Mouse (Mus musculus): ENCODE data around the gene Mrpl58. TPM values are rescaled to one million over a fixed set of nuclear protein-coding genes. Genes with fewer than 3 reads are reported as not detected.
"Not testable (repeated sequence)": the region's sequence is repeated elsewhere in the genome, so short reads cannot be mapped to it uniquely, and the experiment has no call there.

Gene Mrpl58
- polyA plus RNA-seq, 1 experiment from 2014 or later, result 145 TPM

DNA sequence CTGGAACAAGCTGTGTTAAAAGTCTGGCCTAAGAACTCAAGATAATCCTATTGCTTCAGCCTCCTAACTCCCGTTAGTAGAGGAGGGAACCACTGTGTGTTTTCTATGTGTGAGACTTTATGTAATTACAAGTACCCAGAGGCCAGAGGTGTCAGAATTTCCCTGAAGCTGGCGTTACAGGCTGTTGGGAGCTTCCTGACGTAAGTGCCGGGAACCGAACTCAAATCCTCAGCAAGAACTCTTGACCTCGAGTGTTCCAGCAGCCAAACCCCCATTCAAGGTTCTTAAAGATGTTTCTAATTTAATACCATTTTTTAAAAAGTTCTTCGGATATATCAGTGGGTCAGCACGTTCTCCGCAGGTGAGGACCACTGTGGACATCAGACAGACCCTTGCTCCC is 22.3 kb upstream of the Mrpl58 start:
- ATAC-seq, result no peak
- Histone ChIP-seq H3K9me3 (ENCODE audit: control insufficient read depth) (no peaks in the 10 kb centered on the region), H3K9ac (ENCODE audit: low read depth, low read length) (no peak overlapping the region), H3K27ac (ENCODE audit: low read depth, low read length) (peak overlapping the region; percentile 64; the same call in 1 of the 2 replicates), H3K4me2 (replicated peaks; ENCODE audit: low read depth) (peak overlapping the region; percentile 99), H3K4me1 (replicated peaks; ENCODE audit: control insufficient read depth, insufficient read depth, low read length) (no peaks in the 10 kb centered on the region), H3K4me3 (ENCODE audit: low read depth, low read length) (peak overlapping the region; percentile 79), H3K27me3 (replicated peaks; ENCODE audit: control insufficient read depth, insufficient read depth, low read length) (0 out of 2 replicates have a peak, but pooled peaks cover 7% of the 10 kb centered on the region), H3K36me3 (ENCODE audit: control insufficient read depth, insufficient read depth) (no peaks in the 10 kb centered on the region)
- 15% methylated on average over 9 of the region's 9 CpGs for WGBS
- TF ChIP-seq CTCF (IDR thresholded peaks at IDR 0.05; ENCODE audit: low read depth), result no peak

DNA sequence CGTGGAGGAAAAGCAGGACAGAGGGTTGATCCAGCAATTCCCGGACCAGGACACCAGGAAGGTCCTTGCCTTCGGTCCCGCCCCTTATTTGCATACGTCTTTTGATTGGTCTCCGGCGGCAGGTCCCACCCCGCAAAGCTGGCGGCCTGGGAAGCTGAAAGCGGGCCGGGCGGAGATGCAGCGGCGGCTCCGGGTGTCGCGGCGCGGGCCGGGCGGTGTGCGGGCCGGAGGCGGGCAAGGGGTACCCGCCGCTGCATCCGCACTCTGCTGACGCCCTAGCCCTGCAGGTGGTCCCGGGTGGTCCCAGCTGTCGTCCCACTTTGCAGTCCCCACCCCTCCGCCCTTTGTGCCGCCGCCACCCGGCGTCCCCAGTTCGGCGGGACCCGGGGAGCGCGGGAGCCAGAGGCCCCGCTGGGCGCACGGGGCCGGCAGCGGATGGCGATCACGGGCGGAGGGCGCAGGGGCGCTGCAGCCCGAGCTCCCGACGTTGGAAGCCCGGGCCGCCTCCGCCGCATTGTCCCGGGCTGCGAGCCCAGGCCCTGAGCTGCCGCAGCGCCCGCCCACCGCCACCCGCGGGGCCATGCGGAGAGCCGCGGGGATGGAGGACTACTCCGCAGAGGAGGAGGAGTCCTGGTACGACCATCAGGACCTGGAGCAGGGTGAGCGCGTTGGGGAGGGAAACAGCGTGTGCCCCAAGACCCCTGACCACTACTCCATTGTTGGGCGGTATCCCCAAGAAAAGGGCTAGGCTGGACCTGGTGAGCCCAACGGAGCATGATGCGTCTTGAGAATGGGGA is 21.6 kb upstream of the Mrpl58 start, which contains the start of gene Cdr2l:
Gene Cdr2l (plus strand): TSS at position 174 of the 797 bp plus-strand sequence.
- TF ChIP-seq CTCF (IDR thresholded peaks at IDR 0.05; ENCODE audit: low read depth), result no peak
- 0 out of 2 replicates have a peak, but pooled peaks cover 7% of the 10 kb centered on the region for H3K27me3 ChIP-seq (replicated peaks; ENCODE audit: control insufficient read depth, insufficient read depth, low read length)

DNA sequence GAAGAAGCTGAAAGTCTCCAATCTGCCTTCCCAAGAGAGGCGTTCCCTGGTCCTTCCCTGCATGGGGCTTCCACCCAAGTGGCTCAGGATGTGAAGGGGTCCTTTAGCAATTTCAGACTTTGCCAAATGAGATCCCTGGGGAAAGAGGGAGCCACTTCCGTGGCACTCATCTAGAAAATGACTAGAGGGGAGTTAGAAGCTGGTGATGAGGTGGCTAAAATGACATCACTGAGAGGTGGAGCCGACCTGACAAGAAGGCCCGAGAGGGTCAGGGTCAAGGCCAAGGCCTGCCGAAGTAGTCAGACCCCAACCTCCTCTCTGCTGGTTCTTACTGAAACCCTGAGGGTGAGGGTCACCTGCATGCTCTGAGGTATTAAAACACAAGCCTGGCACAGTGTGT is 20.7 kb upstream of the Mrpl58 start:
- 24% methylated on average over 5 of the region's 5 CpGs for WGBS
- H3K4me2 ChIP-seq (replicated peaks; ENCODE audit: low read depth), result peak overlapping the region; percentile 99
- H3K4me1 ChIP-seq (replicated peaks; ENCODE audit: control insufficient read depth, insufficient read depth, low read length), result no peaks in the 10 kb centered on the region
- peak overlapping the region; percentile 79 for H3K4me3 ChIP-seq (ENCODE audit: low read depth, low read length)
- H3K9me3 ChIP-seq (ENCODE audit: control insufficient read depth), result no peaks in the 10 kb centered on the region
- H3K9ac ChIP-seq (ENCODE audit: low read depth, low read length), result no peak overlapping the region
- H3K27me3 ChIP-seq (replicated peaks; ENCODE audit: control insufficient read depth, insufficient read depth, low read length), result 0 out of 2 replicates have a peak, but pooled peaks cover 7% of the 10 kb centered on the region
- ATAC-seq, result no peak
- TF ChIP-seq CTCF (IDR thresholded peaks at IDR 0.05; ENCODE audit: low read depth), result no peak
- H3K36me3 ChIP-seq (ENCODE audit: control insufficient read depth, insufficient read depth), result no peaks in the 10 kb centered on the region
- H3K27ac ChIP-seq (ENCODE audit: low read depth, low read length), result no peak overlapping the region

More for the DNA sequence above, 21.6 kb upstream of the Mrpl58 start, which contains the start of gene Cdr2l:
- Histone ChIP-seq H3K9me3 (ENCODE audit: control insufficient read depth) (no peaks in the 10 kb centered on the region), H3K4me2 (replicated peaks; ENCODE audit: low read depth) (peak within 1 kb of the TSS; percentile 99), H3K9ac (ENCODE audit: low read depth, low read length) (peak within 1 kb of the TSS; percentile 78), H3K27ac (ENCODE audit: low read depth, low read length) (peak within 1 kb of the TSS; percentile 64), H3K36me3 (ENCODE audit: control insufficient read depth, insufficient read depth) (no peaks in the 10 kb centered on the region), H3K4me1 (replicated peaks; ENCODE audit: control insufficient read depth, insufficient read depth, low read length) (no peaks in the 10 kb centered on the region), H3K4me3 (ENCODE audit: low read depth, low read length) (peak within 1 kb of the TSS; percentile 79)
- peak; percentile 90 for ATAC-seq
- WGBS, result under 1% methylated on average over 73 of the region's 76 CpGs

DNA sequence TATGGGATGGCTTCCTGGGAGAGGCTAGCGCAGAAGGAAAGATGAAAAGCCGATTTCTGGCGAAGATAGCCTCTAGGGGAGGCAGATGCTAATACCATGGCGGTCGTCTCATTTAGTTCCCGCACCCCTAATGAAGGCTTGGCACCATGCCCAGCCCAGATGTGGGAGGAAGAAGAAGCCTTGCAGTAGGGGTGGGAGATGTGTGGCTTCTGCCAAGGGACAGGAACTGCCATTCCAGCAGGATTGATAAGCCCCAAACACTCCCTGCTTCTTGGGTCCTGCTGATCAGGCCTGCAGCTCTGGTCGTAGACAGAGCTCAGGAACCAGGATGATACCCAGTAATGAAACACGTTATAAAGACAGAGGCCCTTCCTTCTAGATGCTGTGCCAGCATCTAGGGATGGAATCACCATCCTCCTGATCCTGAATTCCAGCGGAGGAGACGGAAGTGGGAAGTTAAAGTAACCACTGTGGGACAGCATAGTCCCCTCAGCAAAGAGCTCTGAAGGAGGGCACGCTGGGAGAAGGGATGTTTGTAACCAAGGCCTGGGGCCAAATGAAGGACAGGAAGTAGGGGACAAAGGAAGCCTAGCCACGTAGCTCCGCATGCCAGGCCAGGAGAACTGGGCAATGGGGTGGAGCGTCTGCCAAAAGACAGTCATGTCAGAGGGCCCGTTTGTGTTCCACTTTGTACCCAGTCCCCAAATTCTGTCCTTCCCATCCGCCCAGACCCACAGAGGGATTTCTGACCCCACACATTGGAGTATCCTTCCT is 19.7 kb upstream of the Mrpl58 start:
- H3K36me3 ChIP-seq (ENCODE audit: control insufficient read depth, insufficient read depth), result no peaks in the 10 kb centered on the region
- H3K27ac ChIP-seq (ENCODE audit: low read depth, low read length), result no peak overlapping the region
- TF ChIP-seq CTCF (IDR thresholded peaks at IDR 0.05; ENCODE audit: low read depth), result no peak
- H3K27me3 ChIP-seq (replicated peaks; ENCODE audit: control insufficient read depth, insufficient read depth, low read length), result 0 out of 2 replicates have a peak, but pooled peaks cover 7% of the 10 kb centered on the region
- H3K9me3 ChIP-seq (ENCODE audit: control insufficient read depth), result no peaks in the 10 kb centered on the region
- H3K9ac ChIP-seq (ENCODE audit: low read depth, low read length), result no peak overlapping the region
- peak overlapping the region; percentile 21; the same call in 1 of the 2 replicates for H3K4me2 ChIP-seq (replicated peaks; ENCODE audit: low read depth)
- 54% methylated on average over 16 of the region's 16 CpGs for WGBS
- ATAC-seq, result no peak
- no peak overlapping the region for H3K4me3 ChIP-seq (ENCODE audit: low read depth, low read length)
- H3K4me1 ChIP-seq (replicated peaks; ENCODE audit: control insufficient read depth, insufficient read depth, low read length), result no peaks in the 10 kb centered on the region

DNA sequence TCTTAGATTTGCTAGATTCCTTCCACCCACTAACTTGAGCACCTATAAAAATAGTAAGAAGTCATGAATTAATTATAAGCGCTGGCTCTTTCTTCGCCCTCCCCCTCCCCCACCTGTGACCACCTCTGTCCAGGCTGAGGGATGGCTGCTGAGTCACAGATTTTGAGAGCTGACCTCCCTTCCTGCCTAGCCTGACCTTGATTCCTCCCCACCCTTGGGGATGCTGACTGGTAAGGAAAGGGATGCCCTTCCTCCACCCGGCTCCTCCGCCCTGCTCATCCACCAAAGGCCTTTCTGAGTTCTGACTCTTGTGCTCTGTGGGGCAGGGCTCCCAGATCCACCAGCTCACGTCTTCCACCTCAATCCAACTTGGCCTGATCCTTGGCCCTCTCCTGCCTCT is 19.0 kb upstream of the Mrpl58 start:
- Histone ChIP-seq H3K27ac (ENCODE audit: low read depth, low read length) (no peak overlapping the region), H3K4me2 (replicated peaks; ENCODE audit: low read depth) (no peak overlapping the region), H3K9me3 (ENCODE audit: control insufficient read depth) (no peaks in the 10 kb centered on the region), H3K36me3 (ENCODE audit: control insufficient read depth, insufficient read depth) (no peaks in the 10 kb centered on the region), H3K4me3 (ENCODE audit: low read depth, low read length) (no peak overlapping the region), H3K9ac (ENCODE audit: low read depth, low read length) (no peak overlapping the region), H3K4me1 (replicated peaks; ENCODE audit: control insufficient read depth, insufficient read depth, low read length) (no peaks in the 10 kb centered on the region), H3K27me3 (replicated peaks; ENCODE audit: control insufficient read depth, insufficient read depth, low read length) (0 out of 2 replicates have a peak, but pooled peaks cover 7% of the 10 kb centered on the region)
- ATAC-seq, result no peak
- WGBS, result 80% methylated on average over 5 of the region's 5 CpGs
- no peak for TF ChIP-seq CTCF (IDR thresholded peaks at IDR 0.05; ENCODE audit: low read depth)

DNA sequence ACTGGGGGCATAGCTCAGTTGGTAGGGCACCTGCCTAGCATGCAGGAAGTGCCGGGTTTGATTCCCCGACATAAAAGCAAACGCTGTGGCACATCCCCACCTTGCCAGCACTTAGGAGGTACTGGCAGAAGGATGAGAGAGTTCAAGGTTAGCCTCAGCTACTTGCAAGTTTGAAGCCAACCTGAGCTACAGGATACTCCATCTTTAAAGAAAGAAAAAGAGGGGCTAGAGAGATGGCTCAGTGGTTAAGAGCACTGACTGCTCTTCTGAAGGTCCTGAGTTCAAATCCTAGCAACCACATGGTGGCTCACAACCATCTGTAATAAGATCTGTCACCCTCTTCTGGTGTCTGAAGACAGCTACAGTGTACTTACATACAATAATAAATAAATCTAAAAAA is 16.7 kb upstream of the Mrpl58 start:
- H3K9ac ChIP-seq (ENCODE audit: low read depth, low read length); H3K4me1 ChIP-seq (replicated peaks; ENCODE audit: control insufficient read depth, insufficient read depth, low read length); H3K4me2 ChIP-seq (replicated peaks; ENCODE audit: low read depth); H3K27ac ChIP-seq (ENCODE audit: low read depth, low read length); H3K36me3 ChIP-seq (ENCODE audit: control insufficient read depth, insufficient read depth); H3K4me3 ChIP-seq (ENCODE audit: low read depth, low read length); H3K9me3 ChIP-seq (ENCODE audit: control insufficient read depth); H3K27me3 ChIP-seq (replicated peaks; ENCODE audit: control insufficient read depth, insufficient read depth, low read length); ATAC-seq: not testable (repeated sequence)
- WGBS, result 86% methylated on average over 3 of the region's 3 CpGs

All from intestine, postnatal 0 days (tissue).